Mouse (Mus musculus) stomach, postnatal 0 days (tissue): ENCODE measurements around the gene Znhit2. TPM values are rescaled to one million over a fixed set of nuclear protein-coding genes. Genes with fewer than 3 reads are reported as not detected.

Experiments
- ATAC-seq: fragments of 200-750 bp; cut with Nextera tagmentation; 2 replicates; pipeline ENCODE4 v1.8.0; 2017; ENCODE audit not compliant: low FRiP score, low TSS enrichment
- DNase-seq: peaks from one replicate; pipeline ENCODE4 v3.0.0-alpha.2; 2016; ENCODE audit warnings: low spot score
- H3K27ac ChIP-seq: fragments of 300-500 bp; sonication (generic); replicated peaks from 2 replicates; pipeline ENCODE4 v1.5.1; 2014; ENCODE audit warnings: mild to moderate bottlenecking, control low read depth
- H3K27me3 ChIP-seq: fragments of 300-500 bp; sonication (generic); 2 replicates; pipeline ENCODE4 v1.6.1; 2014; ENCODE audit warnings: low read length; ENCODE audit not compliant: control insufficient read depth, insufficient read depth
- H3K36me3 ChIP-seq: fragments of 300-500 bp; sonication (generic); 2 replicates; pipeline ENCODE4 v1.6.1; 2014; ENCODE audit warnings: low read length, mixed read lengths; ENCODE audit not compliant: control insufficient read depth, insufficient read depth
- H3K4me1 ChIP-seq: fragments of 300-500 bp; sonication (generic); replicated peaks from 2 replicates; pipeline ENCODE4 v1.6.1; 2014; ENCODE audit warnings: antibody characterized with exemption; ENCODE audit not compliant: control insufficient read depth, insufficient read depth
- H3K4me2 ChIP-seq: fragments of 300-500 bp; sonication (generic); replicated peaks from 2 replicates; pipeline ENCODE4 v1.6.1; 2014; ENCODE audit warnings: low read depth, mild to moderate bottlenecking, control low read depth, moderate library complexity
- H3K4me3 ChIP-seq: fragments of 300-500 bp; sonication (generic); 2 replicates; pipeline ENCODE4 v1.5.1; 2014; ENCODE audit warnings: low read depth, low read length, control low read depth
- H3K9ac ChIP-seq: fragments of 300-500 bp; sonication (generic); 2 replicates; pipeline ENCODE4 v1.6.1; 2014; ENCODE audit warnings: mild to moderate bottlenecking, low read length, control low read depth, mixed read lengths
- H3K9me3 ChIP-seq: fragments of 300-500 bp; sonication (generic); 2 replicates; pipeline ENCODE4 v1.6.1; 2016; ENCODE audit warnings: low read length; ENCODE audit not compliant: control insufficient read depth
- CTCF ChIP-seq: IDR thresholded peaks from 2 replicates; pipeline ENCODE4 v1.5.1; 2016; ENCODE audit warnings: antibody characterized with exemption, low read depth, mild to moderate bottlenecking, moderate library complexity
- EP300 ChIP-seq: optimal IDR thresholded peaks from 2 replicates; pipeline ENCODE3; 2016; ENCODE audit warnings: antibody characterized with exemption
- WGBS: fragments of 180-500 bp; shearing (Covaris S2); extraction: QIAGEN DNeasy Blood & Tissue Kit; methylation state at CpG from one replicate; pipeline ENCODE4 v1.1.7; 2014; 5-methylcytosine and 5-hydroxymethylcytosine counted together
- polyA plus RNA-seq: library from polyadenylated mRNA; unstranded; fragments of >200 nt; fragmentation: Nextera tagmentation; extraction: Ambion mirVana; gene quantifications from 2 replicates; pipeline ENCODE4 v1.2.1, GENCODE M21; 2015

The Znhit2 gene
- polyA plus RNA-seq, 1 experiment from 2014 or later, result 31.8 TPM

DNA sequence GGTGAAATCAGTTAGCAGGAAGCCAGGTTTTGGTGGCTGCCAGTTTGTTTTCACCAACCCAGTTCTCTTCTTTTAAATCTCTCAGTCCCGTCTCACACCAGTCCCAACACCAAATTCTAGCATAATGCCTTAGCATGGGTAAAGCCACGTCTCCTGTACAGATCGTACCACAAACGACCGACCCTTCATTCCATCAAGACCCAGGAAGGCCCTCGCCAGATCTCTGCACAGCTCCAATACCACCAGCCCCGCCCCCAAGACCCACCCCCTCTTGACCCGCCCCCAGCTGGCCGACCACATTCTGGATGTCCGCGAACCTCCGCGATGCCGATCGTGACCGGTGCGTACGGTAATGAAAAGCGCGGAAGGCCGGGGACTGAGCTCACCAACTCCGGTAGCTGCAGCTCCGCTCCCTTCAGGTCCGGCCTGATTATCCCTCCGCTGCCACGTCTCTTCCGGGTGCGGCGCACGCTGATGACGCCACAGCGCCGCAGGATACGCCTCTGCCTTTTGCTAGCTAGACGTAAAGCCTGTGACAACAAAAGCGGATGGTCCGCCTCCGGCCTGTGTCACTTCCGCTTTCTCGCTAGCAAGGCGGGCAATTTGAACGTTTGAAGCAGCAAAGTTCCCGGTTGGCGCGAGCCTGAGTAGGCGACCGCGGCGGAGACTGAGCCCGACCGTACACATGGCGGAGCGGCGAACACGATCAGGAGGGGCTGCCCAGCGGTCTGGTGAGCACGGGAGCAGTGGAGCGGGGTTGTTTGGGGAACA, 23.7 kb downstream of the Znhit2 start, which contains the start of the genes Zfpl1 and Cdca5:
Gene Zfpl1 (minus strand): TSS at position 479 of the 771 bp plus-strand sequence.
Gene Cdca5 (plus strand): TSS at position 506 of the 771 bp plus-strand sequence.
- Histone ChIP-seq H3K36me3 (peaks cover 8% of the 10 kb centered on the region), H3K27me3 (no peaks in the 10 kb centered on the region), H3K9me3 (no peaks in the 10 kb centered on the region), H3K4me1 (peaks cover 2% of the 10 kb centered on the region; the same call in 1 of the 2 replicates), H3K4me2 (peak within 1 kb of the TSS; percentile 92), H3K9ac (peak within 1 kb of the TSS; percentile 79), H3K27ac (peak within 1 kb of the TSS; percentile 86), H3K4me3 (peak within 1 kb of the TSS; percentile 69)
- peak; percentile 91 for ATAC-seq
- under 1% methylated on average over 58 of the region's 58 CpGs for WGBS
- DNase-seq, result peak; percentile 96
- TF ChIP-seq EP300, result no peak
- 0 out of 2 replicates have a peak, but pooled peaks have one; percentile 1 for TF ChIP-seq CTCF

DNA sequence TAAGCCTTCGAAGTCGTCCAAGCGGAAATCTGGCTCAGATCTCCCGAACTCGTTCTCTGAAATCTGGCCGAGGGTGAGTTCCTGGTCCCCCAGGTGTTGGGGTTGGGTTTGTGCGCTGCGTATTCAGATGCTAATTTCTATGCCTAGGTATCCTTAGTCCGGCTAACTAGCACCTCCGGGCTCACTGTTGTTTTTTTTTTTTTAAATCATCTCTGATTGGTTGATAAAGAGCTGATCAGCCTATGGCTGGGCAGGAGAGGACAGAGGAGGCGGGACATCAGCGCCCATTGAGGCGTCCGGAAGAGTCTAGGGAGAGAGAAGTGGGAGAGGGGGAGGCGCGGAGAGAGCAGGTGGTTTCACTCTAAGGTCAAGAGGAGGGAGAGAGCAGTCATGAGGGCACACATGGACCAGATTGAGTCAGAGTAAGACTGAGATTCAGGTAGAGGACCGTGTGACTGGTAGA, 24.5 kb downstream of the Znhit2 start:
- peak overlapping the region; percentile 60 for H3K9ac ChIP-seq
- peaks cover 9% of the 10 kb centered on the region for H3K36me3 ChIP-seq
- no peak for TF ChIP-seq EP300
- no peak for TF ChIP-seq CTCF
- ATAC-seq, result peak; percentile 72
- H3K9me3 ChIP-seq, result no peaks in the 10 kb centered on the region
- peaks cover 2% of the 10 kb centered on the region; the same call in 1 of the 2 replicates for H3K4me1 ChIP-seq
- peak overlapping the region; percentile 69 for H3K4me3 ChIP-seq
- no peaks in the 10 kb centered on the region for H3K27me3 ChIP-seq
- peak overlapping the region; percentile 92 for H3K4me2 ChIP-seq
- under 1% methylated on average over 17 of the region's 17 CpGs for WGBS
- peak; percentile 77 for DNase-seq
- H3K27ac ChIP-seq, result peak overlapping the region; percentile 63; the same call in 1 of the 2 replicates

DNA sequence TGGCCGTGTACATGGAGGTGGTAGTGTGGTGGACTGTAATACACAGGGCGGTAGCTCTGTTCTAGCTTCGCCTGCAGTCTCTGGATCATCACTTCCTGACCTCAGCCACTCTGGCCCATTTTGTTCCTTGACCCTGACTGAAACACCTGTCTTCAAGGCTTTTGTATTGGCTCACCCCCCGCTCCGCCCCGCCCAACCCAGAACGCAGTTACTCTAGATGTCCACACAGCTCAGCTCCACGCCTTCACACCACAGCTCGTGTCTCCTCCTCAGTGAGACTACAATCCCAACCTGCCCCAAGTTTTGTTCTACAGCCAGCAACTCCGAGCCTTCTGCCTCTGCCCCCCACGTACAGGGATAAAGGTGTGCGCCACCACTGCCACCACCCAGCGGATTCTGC, 27.8 kb downstream of the Znhit2 start:
- H3K36me3 ChIP-seq, result peaks cover 6% of the 10 kb centered on the region
- no peak overlapping the region for H3K9ac ChIP-seq
- ATAC-seq (no peak), DNase-seq (no peak)
- H3K27me3 ChIP-seq, result no peaks in the 10 kb centered on the region
- WGBS, result 91% methylated on average over 13 of the region's 13 CpGs
- TF ChIP-seq CTCF, result no peak
- TF ChIP-seq EP300, result no peak
- H3K27ac ChIP-seq, result no peak overlapping the region
- H3K4me1 ChIP-seq, result peaks cover under 1% of the 10 kb centered on the region; the same call in 1 of the 2 replicates
- no peaks in the 10 kb centered on the region for H3K9me3 ChIP-seq
- H3K4me2 ChIP-seq, result no peak overlapping the region
- H3K4me3 ChIP-seq, result no peak overlapping the region

DNA sequence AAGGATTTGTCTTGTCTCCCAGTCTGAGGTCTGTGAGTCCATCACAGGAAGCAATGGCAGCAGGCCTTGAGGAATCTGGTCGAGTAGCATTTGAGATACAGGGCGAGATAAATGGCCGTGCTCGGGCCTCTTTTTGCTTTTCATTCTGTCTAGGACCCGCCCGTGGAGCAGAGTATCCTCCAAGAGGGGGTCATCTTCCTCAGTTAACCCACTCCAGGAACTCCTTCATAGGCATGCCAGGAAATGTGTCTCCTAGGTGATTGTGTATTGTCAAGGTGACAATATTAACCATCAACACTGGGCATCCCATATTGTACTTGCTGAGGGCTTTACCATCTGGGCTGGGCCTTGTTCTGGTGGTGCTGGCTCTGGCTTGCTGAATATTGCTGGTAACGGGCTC, 33.1 kb downstream of the Znhit2 start, which contains the start of gene AC131692.1:
Gene AC131692.1 (plus strand): TSS at position 301 of the 400 bp plus-strand sequence.
- H3K4me1 ChIP-seq, result no peaks in the 10 kb centered on the region
- no peak within 1 kb of the TSS for H3K4me3 ChIP-seq
- no peak within 1 kb of the TSS for H3K27ac ChIP-seq
- ATAC-seq (no peak), DNase-seq (no peak)
- no peak within 1 kb of the TSS for H3K4me2 ChIP-seq
- no peaks in the 10 kb centered on the region for H3K27me3 ChIP-seq
- WGBS, result 85% methylated on average over 7 of the region's 7 CpGs
- no peak within 1 kb of the TSS for H3K9ac ChIP-seq
- no peaks in the 10 kb centered on the region for H3K9me3 ChIP-seq
- H3K36me3 ChIP-seq, result peaks cover 6% of the 10 kb centered on the region
- TF ChIP-seq EP300 (no peak), CTCF (no peak)

DNA sequence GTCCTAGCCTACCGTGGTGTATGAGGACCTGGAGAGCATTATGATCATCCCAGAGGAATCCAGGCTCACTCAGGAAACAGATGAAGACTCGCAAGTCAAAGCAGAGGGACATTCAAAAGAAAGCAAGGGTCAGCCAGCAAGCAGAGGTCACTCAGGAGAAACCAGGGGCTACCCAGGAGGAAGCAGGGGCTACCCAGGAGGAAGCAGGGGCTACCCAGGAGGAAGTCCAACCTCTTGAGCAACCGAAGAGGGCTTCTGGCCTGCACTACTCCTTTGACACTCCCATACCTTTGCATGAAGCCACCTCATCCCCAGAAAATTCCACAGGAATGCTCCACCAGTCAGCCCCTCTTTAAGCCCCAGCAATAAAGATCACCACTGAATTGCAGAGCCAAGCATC, 36.9 kb downstream of the Znhit2 start:
- Histone ChIP-seq H3K36me3 (no peaks in the 10 kb centered on the region), H3K27ac (no peak overlapping the region), H3K4me3 (no peak overlapping the region), H3K9ac (no peak overlapping the region), H3K27me3 (no peaks in the 10 kb centered on the region), H3K4me1 (no peaks in the 10 kb centered on the region), H3K9me3 (no peaks in the 10 kb centered on the region), H3K4me2 (no peak overlapping the region)
- no peak for TF ChIP-seq CTCF
- TF ChIP-seq EP300, result no peak
- ATAC-seq (no peak), DNase-seq (no peak)
- 85% methylated on average over 3 of the region's 3 CpGs for WGBS

DNA sequence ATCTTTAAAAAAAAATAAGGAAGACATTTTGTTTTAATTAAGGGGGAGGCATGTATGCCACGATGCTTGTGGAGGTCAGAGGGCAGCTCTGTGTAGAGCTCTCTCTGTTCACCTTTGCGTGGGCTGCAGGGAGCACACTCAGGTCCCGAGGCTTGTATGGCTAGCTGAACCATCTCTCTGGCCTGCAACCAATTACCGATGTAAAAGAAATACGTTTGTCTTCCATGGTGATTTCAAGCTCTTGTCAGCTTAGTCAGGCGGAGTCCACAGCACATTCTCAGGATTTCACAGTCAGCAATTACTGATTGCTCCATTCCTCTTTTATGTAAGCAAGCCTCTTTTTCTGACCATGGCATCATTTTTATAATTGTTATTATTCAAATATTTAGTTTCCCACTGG, 40.2 kb downstream of the Znhit2 start:
- no peak for ATAC-seq
- no peak for DNase-seq
- H3K27ac ChIP-seq, result no peak overlapping the region
- H3K9ac ChIP-seq, result no peak overlapping the region; the same call in 1 of the 2 replicates
- no peaks in the 10 kb centered on the region for H3K36me3 ChIP-seq
- H3K4me2 ChIP-seq, result no peak overlapping the region
- no peaks in the 10 kb centered on the region for H3K9me3 ChIP-seq
- 52% methylated on average over 6 of the region's 6 CpGs for WGBS
- H3K4me1 ChIP-seq, result no peaks in the 10 kb centered on the region
- no peak overlapping the region for H3K4me3 ChIP-seq
- TF ChIP-seq EP300 (no peak), CTCF (no peak)
- H3K27me3 ChIP-seq, result no peaks in the 10 kb centered on the region
